Mouse (Mus musculus) adrenal gland, adult 18-20 months (tissue): ENCODE measurements around the gene Itga9. TPM values are rescaled to one million over a fixed set of nuclear protein-coding genes. Genes with fewer than 3 reads are reported as not detected.

Experiments
- DNase-seq, 2 experiments: peaks; one replicate each; pipeline ENCODE4 v3.0.0; 2021 to 2022; ENCODE audit warnings: low spot score in 2 of 2
- total RNA-seq, 2 experiments: library from RNA; stranded (reverse); gene quantifications; 1 replicate in 1 of 2; 2 replicates in 1 of 2; pipeline ENCODE4 v1.2.3; 2021

The Itga9 gene
- total RNA-seq, 2 experiments from 2014 or later: 24.9 to 57.9 TPM

- DNase-seq: no peak
Measured at GRCm38 (mm10) chr9:118763203-118763602, 156.7 kb downstream of the Itga9 start.

GRCm38 (mm10) chr9:118763646-118764045 is 157.2 kb downstream of the Itga9 start:
- no peak for DNase-seq

- DNase-seq: no peak
Measured at GRCm38 (mm10) chr9:118765059-118765458, 158.6 kb downstream of the Itga9 start.

- DNase-seq: peak in 1 of 2 experiments; percentile 10
Measured at GRCm38 (mm10) chr9:118767008-118767407, 160.5 kb downstream of the Itga9 start.

GRCm38 (mm10) chr9:118768596-118768995 is 162.1 kb downstream of the Itga9 start:
- DNase-seq: no peak

GRCm38 (mm10) chr9:118770366-118770765 is 163.9 kb downstream of the Itga9 start:
- no peak for DNase-seq

- no peak for DNase-seq
Measured at GRCm38 (mm10) chr9:118774676-118775075, 168.2 kb downstream of the Itga9 start.

GRCm38 (mm10) chr9:118776880-118777438 is 170.5 kb downstream of the Itga9 start:
- no peak for DNase-seq

GRCm38 (mm10) chr9:118778596-118778995 is 172.1 kb downstream of the Itga9 start:
- no peak for DNase-seq

- DNase-seq: no peak
Measured at GRCm38 (mm10) chr9:118784621-118785020, 178.1 kb downstream of the Itga9 start.

GRCm38 (mm10) chr9:118785816-118786215 is 179.3 kb downstream of the Itga9 start:
- no peak for DNase-seq

- no peak for DNase-seq
Measured at GRCm38 (mm10) chr9:118788869-118789281, 182.4 kb downstream of the Itga9 start.

- no peak for DNase-seq
Measured at GRCm38 (mm10) chr9:118791231-118791630, 184.7 kb downstream of the Itga9 start.

- no peak for DNase-seq
Measured at GRCm38 (mm10) chr9:118793151-118793785, 186.8 kb downstream of the Itga9 start.

- DNase-seq: no peak
Measured at GRCm38 (mm10) chr9:118794668-118795067, 188.2 kb downstream of the Itga9 start.

- no peak for DNase-seq
Measured at GRCm38 (mm10) chr9:118795304-118795703, 188.8 kb downstream of the Itga9 start.

GRCm38 (mm10) chr9:118799105-118799504 is 192.6 kb downstream of the Itga9 start:
- DNase-seq: no peak

GRCm38 (mm10) chr9:118801176-118801909 is 194.9 kb downstream of the Itga9 start:
- peak in 1 of 2 experiments; percentile 15 for DNase-seq

GRCm38 (mm10) chr9:118801910-118802287 is 195.4 kb downstream of the Itga9 start:
- DNase-seq: peak in 1 of 2 experiments; percentile 8

- DNase-seq: peak in 1 of 2 experiments; percentile 7
Measured at GRCm38 (mm10) chr9:118802380-118802779, 195.9 kb downstream of the Itga9 start.

GRCm38 (mm10) chr9:118805740-118806139 is 199.2 kb downstream of the Itga9 start:
- DNase-seq: no peak

GRCm38 (mm10) chr9:118807669-118808068 is 201.2 kb downstream of the Itga9 start:
- no peak for DNase-seq
